9 mouse cellular contexts compared by ENCODE assay signal in the genomic region with DNA sequence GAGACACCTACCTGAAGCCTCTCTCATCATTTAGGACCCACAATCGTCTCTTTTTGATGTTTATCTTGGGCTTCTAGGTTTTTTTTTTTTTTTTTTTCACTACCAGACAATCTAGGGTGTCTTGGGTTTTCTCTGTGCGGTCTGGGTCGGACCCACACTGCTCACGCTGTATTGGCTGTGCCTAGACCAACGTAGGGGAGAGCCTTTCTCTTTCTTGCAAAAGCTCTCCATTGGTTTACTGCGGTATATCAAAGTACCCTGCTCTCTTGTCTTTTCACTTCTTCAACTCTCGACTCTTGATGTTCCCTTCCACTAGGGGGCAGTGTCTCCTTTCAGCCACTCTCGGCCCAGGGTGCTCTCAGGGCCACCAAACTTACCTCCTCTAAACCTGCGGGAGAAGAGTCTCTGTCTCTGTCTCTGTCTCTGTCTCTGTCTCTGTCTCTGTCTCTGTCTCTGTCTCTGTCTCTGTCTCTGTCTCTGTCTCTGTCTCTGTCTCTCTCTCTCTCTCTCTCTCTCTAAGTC. TPM values are rescaled to one million over a fixed set of nuclear protein-coding genes. Genes with fewer than 3 reads are reported as not detected.
DNase-seq lines count a peak whose midpoint lies in the region; ATAC-seq and TF ChIP-seq lines count a peak whose summit lies in the region.
"Had no signal": no experiment of that assay in that cellular context is flagged by ENCODE, and none has a peak within 500 bp of the region (broad histone marks: within the 10 kb centered on the region; RNA-seq: fewer than 3 reads in every experiment).

No protein-coding gene starts in this region.

- no peak overlapping the region for H3K4me2 ChIP-seq in kidney, postnatal 0 days (ENCODE audit: low read length)
- H3K4me2 ChIP-seq in liver, embryonic 14.5 days (ENCODE audit: low read depth), result no peak overlapping the region
- H3K4me2 ChIP-seq: heart, embryonic 13.5 days had no signal

- TF ChIP-seq CTCF in kidney, postnatal 0 days (IDR thresholded peaks at IDR 0.05; ENCODE audit: low read depth), result peak; percentile 86
- TF ChIP-seq CTCF in liver, embryonic 14.5 days (IDR thresholded peaks at IDR 0.05; ENCODE audit: low read depth), result peak; percentile 82

- no peaks in the 10 kb centered on the region for H3K4me1 ChIP-seq in kidney, postnatal 0 days (replicated peaks; ENCODE audit: insufficient read depth, low read length)
- no peaks in the 10 kb centered on the region for H3K4me1 ChIP-seq in liver, embryonic 14.5 days (replicated peaks; ENCODE audit: control insufficient read depth in 2 of 2, insufficient read depth in 2 of 2, low read length in 1 of 2)
- H3K4me1 ChIP-seq: heart, embryonic 13.5 days had no signal

- H3K27ac ChIP-seq in kidney, postnatal 0 days, result no peak overlapping the region
- no peak overlapping the region for H3K27ac ChIP-seq in liver, embryonic 14.5 days
- H3K27ac ChIP-seq: heart, embryonic 13.5 days had no signal

- no peak overlapping the region for H3K4me3 ChIP-seq in kidney, postnatal 0 days (replicated peaks; ENCODE audit: low read depth, low read length)
- no peak overlapping the region for H3K4me3 ChIP-seq in liver, embryonic 14.5 days (ENCODE audit: insufficient read depth in 1 of 2, low read depth in 2 of 2, low read length in 2 of 2)
- H3K4me3 ChIP-seq: heart, embryonic 13.5 days had no signal

- 22% methylated on average over 9 of the region's 9 CpGs for WGBS in kidney, postnatal 0 days
- WGBS in liver, embryonic 14.5 days (ENCODE audit: insufficient replicate concordance), result 13% methylated on average over 9 of the region's 9 CpGs

- peak; percentile 44; the same call in 1 of the 2 replicates for ATAC-seq in kidney, postnatal 0 days (replicated peaks; ENCODE audit: low FRiP score, low read depth)
- ATAC-seq in liver, embryonic 14.5 days (ENCODE audit: insufficient read depth), result no peak

- no peaks in the 10 kb centered on the region for H3K9me3 ChIP-seq in kidney, postnatal 0 days (replicated peaks; ENCODE audit: low read length)
- H3K9me3 ChIP-seq in liver, embryonic 14.5 days (ENCODE audit: control insufficient read depth, low read length), result no peaks in the 10 kb centered on the region
- H3K9me3 ChIP-seq: heart, embryonic 13.5 days had no signal

- H3K27me3 ChIP-seq in kidney, postnatal 0 days (ENCODE audit: insufficient read depth, low read length), result no peaks in the 10 kb centered on the region
- H3K27me3 ChIP-seq in liver, embryonic 14.5 days (ENCODE audit: control insufficient read depth, insufficient read depth, low read length), result no peaks in the 10 kb centered on the region
- H3K27me3 ChIP-seq: heart, embryonic 13.5 days had no signal

- H3K36me3 ChIP-seq in kidney, postnatal 0 days (ENCODE audit: insufficient read depth, low read length), result no peaks in the 10 kb centered on the region
- H3K36me3 ChIP-seq in liver, embryonic 14.5 days (replicated peaks; ENCODE audit: control insufficient read depth, insufficient read depth, low read depth), result no peaks in the 10 kb centered on the region
- H3K36me3 ChIP-seq: heart, embryonic 13.5 days had no signal

- TF ChIP-seq EP300 in liver, embryonic 14.5 days (IDR thresholded peaks at IDR 0.05; ENCODE audit: low read depth), result no peak

- peak; percentile 78 for DNase-seq in CD4-positive helper T cell, adult 2 months (ENCODE audit: low read depth, low spot score)
- peak; percentile 92 for DNase-seq in NIH3T3 (ENCODE audit: low read depth)
- peak; percentile 82 for DNase-seq in cerebellum, adult 9-10 months
- peak; percentile 65 for DNase-seq in gastrocnemius, postnatal 10 days
- DNase-seq in kidney, postnatal 0 days (ENCODE audit: low spot score), result peak; percentile 85
- DNase-seq in liver, embryonic 14.5 days (ENCODE audit: low read depth in 3 of 3, low spot score in 3 of 3), result peak in 2 of 3 experiments; percentile 30 to 46
- DNase-seq in retina, embryonic 14.5 days (ENCODE audit: low spot score), result peak; percentile 87
- peak; percentile 68 to 72 for DNase-seq in thymus, postnatal 36 days

- H3K9ac ChIP-seq in kidney, postnatal 0 days (ENCODE audit: low read depth, low read length), result no peak overlapping the region
- H3K9ac ChIP-seq in liver, embryonic 14.5 days (replicated peaks), result no peak overlapping the region
- H3K9ac ChIP-seq: heart, embryonic 13.5 days had no signal

RNA-seq across cellular contexts. Expression of a gene that starts 9.3 kb away (rescaled TPM):
- total RNA-seq in gastrocnemius, postnatal 10 days (2021), result 1 to 10 TPM; 2.9 to 3.3 TPM
- 35.2 and 40.4 TPM in 2 replicates for polyA plus RNA-seq in kidney, postnatal 0 days (2015; fragmentation: Nextera tagmentation; extraction: Ambion mirVana)
- polyA plus RNA-seq in liver, embryonic 14.5 days (2012; rRNA removed), result 2.2 and 3.1 TPM in 2 replicates
- 7.3 and 8.4 TPM in 2 replicates for polyA plus RNA-seq in liver, embryonic 14.5 days (2014; fragmentation: Nextera tagmentation; extraction: Ambion mirVana)

Comparison
In these comparisons a context has a peak if more than half of its experiments do, and no peak if none do; other contexts are left out.
1. DNase-seq: peak in every context shown above with its lines; median percentile 92 in NIH3T3; 87 in retina, embryonic 14.5 days; 85 in kidney, postnatal 0 days; 82 in cerebellum, adult 9-10 months; 78 in CD4-positive helper T cell, adult 2 months; 70 in thymus, postnatal 36 days; 65 in gastrocnemius, postnatal 10 days; 38 in liver, embryonic 14.5 days.